Mouse (Mus musculus) ES-Bruce4 (cell line): ENCODE measurements around the gene Dnaaf2.

Experiments
- CTCF ChIP-seq: IDR thresholded peaks from one replicate; pipeline ENCODE4 v1.8.1; 2011; ENCODE audit warnings: low read depth, low read length
- POLR2A ChIP-seq: IDR thresholded peaks from one replicate; pipeline ENCODE4 v1.8.1; 2011; ENCODE audit warnings: low read length; ENCODE audit not compliant: insufficient read depth

DNA sequence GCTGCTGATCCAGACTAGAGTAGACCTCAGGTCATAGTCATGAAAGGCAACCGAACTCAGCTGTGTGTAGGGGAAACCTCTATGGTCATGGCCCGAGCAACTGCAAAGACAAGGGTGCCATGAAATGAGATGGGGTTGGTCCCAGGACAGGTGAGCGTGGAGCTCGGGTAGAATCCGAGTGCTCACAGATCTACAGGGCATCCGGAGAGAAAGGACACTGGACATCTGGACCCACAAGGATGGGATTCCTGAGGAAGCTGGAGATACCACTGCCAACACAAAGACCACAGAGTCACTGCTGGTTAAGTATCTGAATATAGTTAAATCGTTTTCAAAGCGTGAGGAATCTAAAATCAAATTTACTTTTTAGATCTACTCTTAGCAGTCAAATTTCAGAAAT lies 9.2 kb upstream of the Dnaaf2 start:
- TF ChIP-seq CTCF (no peak), POLR2A (no peak)
